Mouse (Mus musculus): ENCODE measurements around the gene Eno4. TPM values are rescaled to one million over a fixed set of nuclear protein-coding genes. Genes with fewer than 3 reads are reported as not detected.
"Not testable (repeated sequence)": the region's sequence is repeated elsewhere in the genome, so short reads cannot be mapped to it uniquely, and the experiment has no call there.

Eno4 gene
- polyA plus RNA-seq (2012; ENCODE audit: insufficient read depth, insufficient read length, missing spikeins): not detected in 2 replicates

- Histone ChIP-seq H3K4me3 (ENCODE audit: insufficient read depth, low read length) (peak within 1 kb of the TSS; percentile 60), H3K27ac (ENCODE audit: insufficient read depth, low read depth, low read length) (peak within 1 kb of the TSS; percentile 29), H3K4me1 (ENCODE audit: control insufficient read depth, insufficient read depth, low read length) (peaks cover 8% of the 10 kb centered on the region)
- no peak for TF ChIP-seq CTCF (IDR thresholded peaks at IDR 0.05; ENCODE audit: low read depth, low read length)
- no peak for TF ChIP-seq POLR2A (IDR thresholded peaks at IDR 0.05; ENCODE audit: borderline replicate concordance, low read depth, low read length)
Observed at GRCm38 (mm10) chr19:58942841-58943828, at the start of gene Eno4, which contains the start of gene Hspa12a. Gene Eno4 (plus strand): TSS chr19:58943425. Gene Hspa12a (minus strand): TSS chr19:58943654.

GRCm38 (mm10) chr19:58896216-58896615 is 47.0 kb upstream of the Eno4 start:
- TF ChIP-seq POLR2A (IDR thresholded peaks at IDR 0.05; ENCODE audit: borderline replicate concordance, low read depth, low read length) (no peak), CTCF (IDR thresholded peaks at IDR 0.05; ENCODE audit: low read depth, low read length) (no peak)
- H3K4me3 ChIP-seq (ENCODE audit: insufficient read depth, low read length): no peak overlapping the region
- H3K4me1 ChIP-seq (ENCODE audit: control insufficient read depth, insufficient read depth, low read length): no peaks in the 10 kb centered on the region
- no peak overlapping the region for H3K27ac ChIP-seq (ENCODE audit: insufficient read depth, low read depth, low read length)

- H3K27ac ChIP-seq (ENCODE audit: insufficient read depth, low read depth, low read length); H3K4me1 ChIP-seq (ENCODE audit: control insufficient read depth, insufficient read depth, low read length); H3K4me3 ChIP-seq (ENCODE audit: insufficient read depth, low read length): not testable (repeated sequence)
Observed at GRCm38 (mm10) chr19:58900471-58900870, 42.8 kb upstream of the Eno4 start.

- peaks cover 7% of the 10 kb centered on the region for H3K4me1 ChIP-seq (ENCODE audit: control insufficient read depth, insufficient read depth, low read length)
- H3K4me3 ChIP-seq (ENCODE audit: insufficient read depth, low read length): no peak overlapping the region
- no peak for TF ChIP-seq CTCF (IDR thresholded peaks at IDR 0.05; ENCODE audit: low read depth, low read length)
- H3K27ac ChIP-seq (ENCODE audit: insufficient read depth, low read depth, low read length): no peak overlapping the region
Observed at GRCm38 (mm10) chr19:58903079-58903898, 39.9 kb upstream of the Eno4 start.

DNA sequence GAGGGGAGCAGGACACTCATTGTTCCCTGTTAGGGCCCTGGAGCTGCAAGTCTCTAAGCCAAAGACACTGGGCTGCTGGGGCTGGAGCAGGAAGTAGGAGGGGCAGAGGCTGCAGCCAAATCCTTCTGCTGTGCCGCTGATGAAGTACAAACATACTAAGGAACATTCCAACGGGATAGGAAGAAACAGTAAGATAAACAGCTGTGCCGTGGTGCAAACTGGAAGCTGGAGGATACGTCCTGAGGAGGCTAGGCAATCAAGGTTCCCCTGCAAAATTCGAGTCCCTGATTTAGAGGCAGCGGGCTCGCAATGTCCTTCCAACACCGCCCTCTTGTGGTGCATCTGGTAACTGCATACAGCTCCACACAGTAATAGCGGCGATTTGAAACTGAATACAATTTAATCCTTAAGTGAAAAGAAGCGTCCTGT is 39.3 kb upstream of the Eno4 start:
- Histone ChIP-seq H3K4me3 (ENCODE audit: insufficient read depth, low read length) (peak overlapping the region; percentile 32), H3K27ac (ENCODE audit: insufficient read depth, low read depth, low read length) (no peak overlapping the region), H3K4me1 (ENCODE audit: control insufficient read depth, insufficient read depth, low read length) (peaks cover 8% of the 10 kb centered on the region)
- TF ChIP-seq CTCF (IDR thresholded peaks at IDR 0.05; ENCODE audit: low read depth, low read length) (peak; percentile 89), POLR2A (IDR thresholded peaks at IDR 0.05; ENCODE audit: borderline replicate concordance, low read depth, low read length) (no peak)

- H3K27ac ChIP-seq (ENCODE audit: insufficient read depth, low read depth, low read length): no peak overlapping the region
- H3K4me3 ChIP-seq (ENCODE audit: insufficient read depth, low read length): no peak overlapping the region
- peaks cover 11% of the 10 kb centered on the region for H3K4me1 ChIP-seq (ENCODE audit: control insufficient read depth, insufficient read depth, low read length)
- TF ChIP-seq POLR2A (IDR thresholded peaks at IDR 0.05; ENCODE audit: borderline replicate concordance, low read depth, low read length) (no peak), CTCF (IDR thresholded peaks at IDR 0.05; ENCODE audit: low read depth, low read length) (no peak)
Observed at GRCm38 (mm10) chr19:58906685-58907084, 36.5 kb upstream of the Eno4 start.

- Histone ChIP-seq H3K4me3 (ENCODE audit: insufficient read depth, low read length) (no peak overlapping the region), H3K27ac (ENCODE audit: insufficient read depth, low read depth, low read length) (no peak overlapping the region), H3K4me1 (ENCODE audit: control insufficient read depth, insufficient read depth, low read length) (peaks cover 11% of the 10 kb centered on the region)
Observed at GRCm38 (mm10) chr19:58908018-58908417, 35.2 kb upstream of the Eno4 start.

DNA sequence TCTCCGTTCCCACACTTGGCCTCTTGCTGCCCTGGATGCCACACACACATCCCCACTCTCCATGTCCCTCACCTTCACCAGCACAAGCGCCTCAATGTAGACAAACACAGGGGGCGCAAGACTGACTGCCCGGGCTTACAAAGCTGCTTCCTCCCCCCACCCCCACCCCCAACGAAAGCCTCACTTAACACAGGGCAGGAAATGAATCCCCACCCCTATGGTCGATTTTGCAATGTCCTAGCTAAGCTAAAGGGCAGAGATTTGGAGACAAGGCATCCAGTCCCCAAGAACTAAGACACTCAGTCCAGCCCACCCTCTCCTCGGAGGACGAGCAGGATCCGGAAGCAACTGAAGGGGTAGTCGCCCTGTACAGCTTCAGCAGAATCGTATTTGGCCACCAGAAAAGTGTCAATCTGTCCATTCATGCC is 32.3 kb upstream of the Eno4 start:
- TF ChIP-seq CTCF (IDR thresholded peaks at IDR 0.05; ENCODE audit: low read depth, low read length): no peak
- no peak for TF ChIP-seq POLR2A (IDR thresholded peaks at IDR 0.05; ENCODE audit: borderline replicate concordance, low read depth, low read length)
- Histone ChIP-seq H3K27ac (ENCODE audit: insufficient read depth, low read depth, low read length) (no peak overlapping the region), H3K4me1 (ENCODE audit: control insufficient read depth, insufficient read depth, low read length) (peaks cover 11% of the 10 kb centered on the region), H3K4me3 (ENCODE audit: insufficient read depth, low read length) (peak overlapping the region; percentile 45)

More at GRCm38 (mm10) chr19:58908018-58908417, 35.2 kb upstream of the Eno4 start:
- TF ChIP-seq CTCF (IDR thresholded peaks at IDR 0.05; ENCODE audit: low read depth, low read length) (no peak), POLR2A (IDR thresholded peaks at IDR 0.05; ENCODE audit: borderline replicate concordance, low read depth, low read length) (no peak)

GRCm38 (mm10) chr19:58911386-58911785 is 31.8 kb upstream of the Eno4 start:
- Histone ChIP-seq H3K4me1 (ENCODE audit: control insufficient read depth, insufficient read depth, low read length) (peaks cover 11% of the 10 kb centered on the region), H3K4me3 (ENCODE audit: insufficient read depth, low read length) (peak overlapping the region; percentile 45), H3K27ac (ENCODE audit: insufficient read depth, low read depth, low read length) (no peak overlapping the region)
- TF ChIP-seq POLR2A (IDR thresholded peaks at IDR 0.05; ENCODE audit: borderline replicate concordance, low read depth, low read length): no peak
- peak; percentile 96 for TF ChIP-seq CTCF (IDR thresholded peaks at IDR 0.05; ENCODE audit: low read depth, low read length)

All from bone marrow macrophage, adult 2 months (primary cell).